13 mouse cellular contexts compared by ENCODE assay signal in genomic region chr13:37731914-37732693, GRCm38 (mm10). TPM values are rescaled to one million over a fixed set of nuclear protein-coding genes. Genes with fewer than 3 reads are reported as not detected.
DNase-seq lines count a peak whose midpoint lies in the region; ATAC-seq and TF ChIP-seq lines count a peak whose summit lies in the region.
"Had no signal": no experiment of that assay in that cellular context is flagged by ENCODE, and none has a peak within 500 bp of the region (broad histone marks: within the 10 kb centered on the region; RNA-seq: fewer than 3 reads in every experiment).

No protein-coding gene starts in this region.

- no peak for TF ChIP-seq CTCF in heart, adult 2 months (IDR thresholded peaks at IDR 0.05)
- TF ChIP-seq CTCF in liver, postnatal 0 days (IDR thresholded peaks at IDR 0.05; ENCODE audit: low read depth), result no peak

- no peaks in the 10 kb centered on the region for H3K36me3 ChIP-seq in heart, embryonic 16.5 days (ENCODE audit: control insufficient read depth, insufficient read depth)
- no peaks in the 10 kb centered on the region for H3K36me3 ChIP-seq in heart, adult 2 months (ENCODE audit: control insufficient read depth, insufficient read depth, low read length)
- no peaks in the 10 kb centered on the region for H3K36me3 ChIP-seq in liver, postnatal 0 days (replicated peaks; ENCODE audit: insufficient read depth, low read length)
- no peaks in the 10 kb centered on the region for H3K36me3 ChIP-seq in stomach, embryonic 16.5 days (ENCODE audit: control insufficient read depth, insufficient read depth, low read length)
- no peaks in the 10 kb centered on the region for H3K36me3 ChIP-seq in forebrain, embryonic 14.5 days (ENCODE audit: control insufficient read depth, insufficient read depth, low read length)
- H3K36me3 ChIP-seq: forebrain, embryonic 12.5 days; midbrain, embryonic 12.5 days had no signal

- WGBS in heart, embryonic 16.5 days, result 39% methylated on average over 12 of the region's 12 CpGs
- 61% methylated on average over 12 of the region's 12 CpGs for WGBS in heart, adult 2 months
- WGBS in liver, postnatal 0 days (ENCODE audit: insufficient replicate concordance), result 61% methylated on average over 12 of the region's 12 CpGs
- WGBS in stomach, embryonic 16.5 days, result 47% methylated on average over 12 of the region's 12 CpGs
- WGBS in forebrain, embryonic 14.5 days, result 93% methylated on average over 12 of the region's 12 CpGs

- peak overlapping the region; percentile 31; the same call in 1 of the 2 replicates for H3K27ac ChIP-seq in heart, embryonic 16.5 days (ENCODE audit: low read length)
- H3K27ac ChIP-seq in heart, adult 2 months, result no peak overlapping the region
- peak overlapping the region; percentile 76 for H3K27ac ChIP-seq in liver, postnatal 0 days (ENCODE audit: low read depth)
- H3K27ac ChIP-seq in stomach, embryonic 16.5 days (ENCODE audit: low read length), result peak overlapping the region; percentile 90
- no peak overlapping the region for H3K27ac ChIP-seq in forebrain, embryonic 14.5 days (ENCODE audit: low read depth, low read length)
- H3K27ac ChIP-seq: forebrain, embryonic 12.5 days; hindbrain, postnatal 0 days; midbrain, embryonic 12.5 days had no signal

- no peaks in the 10 kb centered on the region; the same call in 1 of the 2 replicates for H3K4me1 ChIP-seq in heart, embryonic 16.5 days (ENCODE audit: control insufficient read depth, insufficient read depth, low read length)
- no peaks in the 10 kb centered on the region for H3K4me1 ChIP-seq in heart, adult 2 months (ENCODE audit: control insufficient read depth, insufficient read depth, low read length)
- H3K4me1 ChIP-seq in liver, postnatal 0 days (ENCODE audit: insufficient read depth), result no peaks in the 10 kb centered on the region
- no peaks in the 10 kb centered on the region for H3K4me1 ChIP-seq in stomach, embryonic 16.5 days (ENCODE audit: control insufficient read depth, insufficient read depth, low read length)
- no peaks in the 10 kb centered on the region for H3K4me1 ChIP-seq in forebrain, embryonic 14.5 days (ENCODE audit: control insufficient read depth, insufficient read depth, low read length)
- H3K4me1 ChIP-seq: forebrain, embryonic 12.5 days; midbrain, embryonic 12.5 days had no signal

- no peak for ATAC-seq in heart, embryonic 16.5 days (replicated peaks; ENCODE audit: extremely low read depth, insufficient read depth, low FRiP score)
- peak; percentile 94 for ATAC-seq in liver, postnatal 0 days
- ATAC-seq in stomach, embryonic 16.5 days (ENCODE audit: insufficient read depth, low FRiP score), result peak; percentile 90
- no peak for ATAC-seq in forebrain, embryonic 14.5 days
- ATAC-seq: hindbrain, postnatal 0 days; Patski had no signal

- no peaks in the 10 kb centered on the region for H3K9me3 ChIP-seq in heart, embryonic 16.5 days (replicated peaks; ENCODE audit: control insufficient read depth, low read length)
- H3K9me3 ChIP-seq in liver, postnatal 0 days (ENCODE audit: low read length), result no peaks in the 10 kb centered on the region
- no peaks in the 10 kb centered on the region for H3K9me3 ChIP-seq in stomach, embryonic 16.5 days (replicated peaks; ENCODE audit: control insufficient read depth, low read length)
- H3K9me3 ChIP-seq in forebrain, embryonic 14.5 days (replicated peaks; ENCODE audit: control insufficient read depth, low read length), result no peaks in the 10 kb centered on the region
- H3K9me3 ChIP-seq: forebrain, embryonic 12.5 days; midbrain, embryonic 12.5 days had no signal

- H3K4me2 ChIP-seq in heart, embryonic 16.5 days (ENCODE audit: low read depth, low read length), result peak overlapping the region; percentile 31; the same call in 1 of the 2 replicates
- H3K4me2 ChIP-seq in liver, postnatal 0 days (ENCODE audit: low read depth, low read length), result no peak overlapping the region; the same call in 1 of the 2 replicates
- H3K4me2 ChIP-seq in stomach, embryonic 16.5 days (ENCODE audit: low read depth, low read length), result no peak overlapping the region
- no peak overlapping the region for H3K4me2 ChIP-seq in forebrain, embryonic 14.5 days (ENCODE audit: low read length)
- H3K4me2 ChIP-seq: forebrain, embryonic 12.5 days; midbrain, embryonic 12.5 days had no signal

- intact Hi-C loops in heart, adult 2 months (cut with DNase I), result no loop called here

- no peak overlapping the region for H3K9ac ChIP-seq in heart, embryonic 16.5 days (ENCODE audit: low read length)
- H3K9ac ChIP-seq in heart, adult 2 months (ENCODE audit: low read depth, low read length), result no peak overlapping the region
- H3K9ac ChIP-seq in liver, postnatal 0 days (replicated peaks), result no peak overlapping the region
- H3K9ac ChIP-seq in stomach, embryonic 16.5 days (ENCODE audit: low read length), result no peak overlapping the region
- H3K9ac ChIP-seq in forebrain, embryonic 14.5 days (ENCODE audit: low read length), result no peak overlapping the region
- H3K9ac ChIP-seq: forebrain, embryonic 12.5 days; midbrain, embryonic 12.5 days had no signal

- no peak for TF ChIP-seq POLR2A in heart, adult 2 months (IDR thresholded peaks at IDR 0.05; ENCODE audit: insufficient read depth, low read depth, low read length)

- no peak for DNase-seq in heart, adult 2 months
- peak; percentile 88 for DNase-seq in kidney, adult 9 months
- peak; percentile 37 for DNase-seq in liver, postnatal 0 days
- DNase-seq in forebrain, embryonic 14.5 days (ENCODE audit: low spot score), result no peak
- no peak for DNase-seq in layer of hippocampus, postnatal 10 days (ENCODE audit: low spot score in 2 of 2)
- DNase-seq in urinary bladder, postnatal 4 days (ENCODE audit: low spot score in 2 of 2), result no peak
- DNase-seq: gastrocnemius, postnatal 36 days had no signal

- TF ChIP-seq EP300 in heart, adult 2 months (IDR thresholded peaks at IDR 0.05; ENCODE audit: insufficient read depth, low read depth, low read length), result no peak
- TF ChIP-seq EP300 in liver, postnatal 0 days (IDR thresholded peaks at IDR 0.05; ENCODE audit: low read depth), result peak; percentile 19; the same call in 1 of the 2 replicates

- H3K27me3 ChIP-seq in heart, embryonic 16.5 days (ENCODE audit: control insufficient read depth, insufficient read depth, low read length), result no peaks in the 10 kb centered on the region
- no peaks in the 10 kb centered on the region for H3K27me3 ChIP-seq in heart, adult 2 months (ENCODE audit: control insufficient read depth, insufficient read depth, low read length)
- H3K27me3 ChIP-seq in liver, postnatal 0 days (ENCODE audit: insufficient read depth, low read length), result no peaks in the 10 kb centered on the region
- H3K27me3 ChIP-seq in stomach, embryonic 16.5 days (ENCODE audit: control insufficient read depth, insufficient read depth, low read length), result no peaks in the 10 kb centered on the region
- no peaks in the 10 kb centered on the region for H3K27me3 ChIP-seq in forebrain, embryonic 14.5 days (replicated peaks; ENCODE audit: control insufficient read depth, insufficient read depth, low read length)
- H3K27me3 ChIP-seq: forebrain, embryonic 12.5 days; midbrain, embryonic 12.5 days; Patski had no signal

- H3K79me2 ChIP-seq in heart, adult 2 months (replicated peaks; ENCODE audit: control insufficient read depth, insufficient read depth, low read length), result no peaks in the 10 kb centered on the region

- no peak overlapping the region for H3K4me3 ChIP-seq in heart, embryonic 16.5 days (ENCODE audit: low read length)
- H3K4me3 ChIP-seq in heart, adult 2 months, result no peak overlapping the region
- H3K4me3 ChIP-seq in liver, postnatal 0 days (ENCODE audit: low read depth, low read length), result no peak overlapping the region
- no peak overlapping the region for H3K4me3 ChIP-seq in stomach, embryonic 16.5 days (replicated peaks; ENCODE audit: low read length)
- H3K4me3 ChIP-seq in forebrain, embryonic 14.5 days (ENCODE audit: low read depth, low read length), result no peak overlapping the region
- H3K4me3 ChIP-seq: forebrain, embryonic 12.5 days; midbrain, embryonic 12.5 days had no signal

RNA-seq across cellular contexts. Expression of gene Rreb1, which starts 46.1 kb away (rescaled TPM):
- 13.0 TPM in 2 replicates for polyA plus RNA-seq in heart, embryonic 16.5 days (2015; fragmentation: Nextera tagmentation; extraction: Ambion mirVana)
- total RNA-seq in heart, adult 2 months (2021), result 10 to 100 TPM; 34.3 to 57.5 TPM
- polyA plus RNA-seq in heart, adult 2 months (2012; rRNA removed), result 12.8 and 16.4 TPM in 2 replicates
- polyA plus RNA-seq in liver, postnatal 0 days (2015; fragmentation: Nextera tagmentation; extraction: Ambion mirVana), result 3.8 and 4.4 TPM in 2 replicates
- 13.5 and 14.1 TPM in 2 replicates for polyA plus RNA-seq in stomach, embryonic 16.5 days (2015; fragmentation: Nextera tagmentation; extraction: Ambion mirVana)
- polyA plus RNA-seq in forebrain, embryonic 14.5 days (2014; fragmentation: Nextera tagmentation; extraction: Ambion mirVana), result 1.4 and 1.5 TPM in 2 replicates
- total RNA-seq in layer of hippocampus, postnatal 10 days (2021), result 10 to 100 TPM; 22.9 to 27.5 TPM

Comparison
In these comparisons a context has a peak if more than half of its experiments do, and no peak if none do; other contexts are left out.
1. H3K27ac ChIP-seq: peak in heart, embryonic 16.5 days (single experiment), liver, postnatal 0 days (single experiment) and stomach, embryonic 16.5 days (single experiment); none in heart, adult 2 months (single experiment) and forebrain, embryonic 14.5 days (single experiment).
2. ATAC-seq: peak in liver, postnatal 0 days (single experiment) and stomach, embryonic 16.5 days (single experiment); none in heart, embryonic 16.5 days (single experiment) and forebrain, embryonic 14.5 days (single experiment).
3. DNase-seq: peak in kidney, adult 9 months (single experiment) and liver, postnatal 0 days (single experiment); none in heart, adult 2 months (0 of 2), forebrain, embryonic 14.5 days (single experiment), layer of hippocampus, postnatal 10 days (0 of 2) and urinary bladder, postnatal 4 days (0 of 2).